Mouse (Mus musculus) liver, adult 2 months (tissue): Measurements from ENCODE around the gene Chchd6.

ENCODE experiments used
- CTCF ChIP-seq: fragments of 200-500 bp; IDR thresholded peaks from 2 replicates; pipeline ENCODE4 v1.5.1; 2011; ENCODE audit warnings: low read depth, low read length, control low read depth
- POLR2A ChIP-seq: fragments of 200-500 bp; IDR thresholded peaks from 2 replicates; pipeline ENCODE4 v1.6.1; 2011; ENCODE audit warnings: low read length, control low read depth; ENCODE audit not compliant: insufficient read depth; ENCODE audit errors: extremely low read depth

- TF ChIP-seq CTCF (no peak), POLR2A (no peak)
Observed at GRCm38 (mm10) chr6:89359771-89360708, 235.4 kb downstream of the Chchd6 start.
